Mouse (Mus musculus) layer of hippocampus, adult 2 months (tissue): ENCODE data around the gene Nmb. TPM values are rescaled to one million over a fixed set of nuclear protein-coding genes. Genes with fewer than 3 reads are reported as not detected.
"Not testable (repeated sequence)": the region's sequence is repeated elsewhere in the genome, so short reads cannot be mapped to it uniquely, and the experiment has no call there.

ENCODE experiments used
- DNase-seq, 2 experiments: peaks; one replicate each; pipeline ENCODE4 v3.0.0; 2022; ENCODE audit warnings: low spot score in 2 of 2
- H3K27ac ChIP-seq: fragments of 200-600 bp; 2 replicates; pipeline ENCODE4 v1.8.1; 2022
- H3K4me3 ChIP-seq: fragments of 200-600 bp; 2 replicates; pipeline ENCODE4 v1.8.1; 2022; ENCODE audit warnings: mild to moderate bottlenecking
- CTCF ChIP-seq: fragments of 200-600 bp; conservative IDR thresholded peaks from 2 replicates; pipeline ENCODE4 v1.8.1; 2022; ENCODE audit warnings: antibody characterized with exemption, mild to moderate bottlenecking, moderate library complexity
- long read RNA-seq, 2 experiments: library from polyadenylated mRNA; stranded (forward); transcript quantifications; one replicate each; pipeline ENCODE4 v2.0.0; 2021; ENCODE audit warnings: borderline mapping rate in 2 of 2
- total RNA-seq, 2 experiments: library from RNA; stranded (reverse); gene quantifications; 2 replicates each; pipeline ENCODE4 v1.2.3; 2021

The Nmb gene
- 10 to 100 TPM; 10.7 to 13.7 TPM for total RNA-seq
- long read RNA-seq, experiment 1, partial matches to known transcripts: 0 of 2 reads
- long read RNA-seq, experiment 1, other reads (novel, unspliced or antisense): 0 of 2 reads
- long read RNA-seq, experiment 2, partial matches to known transcripts: 1 of 4 reads
- long read RNA-seq, experiment 2, other reads (novel, unspliced or antisense): 0 of 4 reads

- peak; percentile 40 to 55 for DNase-seq
Measured at GRCm38 (mm10) chr7:80904921-80905515, at the start of gene Nmb. Gene Nmb, minus strand, starts transcription at chr7:80905076.

GRCm38 (mm10) chr7:80954251-80954650, 49.4 kb upstream of the Nmb start:
- Histone ChIP-seq H3K4me3 (no peak overlapping the region), H3K27ac (no peak overlapping the region)
- TF ChIP-seq CTCF: no peak
- DNase-seq: no peak

More at GRCm38 (mm10) chr7:80904921-80905515, at the start of gene Nmb:
- Histone ChIP-seq H3K27ac (peak within 1 kb of the TSS; percentile 72), H3K4me3 (peak within 1 kb of the TSS; percentile 55)
- no peak for TF ChIP-seq CTCF

- TF ChIP-seq CTCF: no peak
- H3K27ac ChIP-seq: no peak overlapping the region
- DNase-seq: no peak
- no peak overlapping the region for H3K4me3 ChIP-seq
Measured at GRCm38 (mm10) chr7:80952140-80952539, 47.3 kb upstream of the Nmb start.

- no peak overlapping the region for H3K4me3 ChIP-seq
- DNase-seq: no peak
- no peak for TF ChIP-seq CTCF
- no peak overlapping the region for H3K27ac ChIP-seq
Measured at GRCm38 (mm10) chr7:80951461-80951860, 46.6 kb upstream of the Nmb start.

GRCm38 (mm10) chr7:80947445-80948350, 42.8 kb upstream of the Nmb start, which contains the start of gene Sec11a:
Gene Sec11a, minus strand, starts transcription at chr7:80947780.
- Histone ChIP-seq H3K27ac (peak within 1 kb of the TSS; percentile 100), H3K4me3 (peak within 1 kb of the TSS; percentile 83)
- peak; percentile 25 for TF ChIP-seq CTCF
- peak; percentile 89 to 93 for DNase-seq

GRCm38 (mm10) chr7:80939808-80940207, 34.9 kb upstream of the Nmb start:
- Histone ChIP-seq H3K4me3 (no peak overlapping the region), H3K27ac (no peak overlapping the region)
- TF ChIP-seq CTCF: no peak
- no peak for DNase-seq

GRCm38 (mm10) chr7:80937304-80937666, 32.4 kb upstream of the Nmb start:
- not testable (repeated sequence) for H3K27ac ChIP-seq, DNase-seq, H3K4me3 ChIP-seq

- H3K4me3 ChIP-seq, DNase-seq, H3K27ac ChIP-seq: not testable (repeated sequence)
Measured at GRCm38 (mm10) chr7:80936617-80937303, 31.9 kb upstream of the Nmb start.

GRCm38 (mm10) chr7:80935834-80936233, 31.0 kb upstream of the Nmb start:
- Histone ChIP-seq H3K4me3 (no peak overlapping the region), H3K27ac (no peak overlapping the region)
- no peak for TF ChIP-seq CTCF
- no peak for DNase-seq

GRCm38 (mm10) chr7:80932777-80933176, 27.9 kb upstream of the Nmb start:
- TF ChIP-seq CTCF: no peak
- no peak for DNase-seq
- Histone ChIP-seq H3K4me3 (no peak overlapping the region), H3K27ac (no peak overlapping the region)

- H3K4me3 ChIP-seq: no peak overlapping the region
- peak in 1 of 2 experiments; percentile 10 for DNase-seq
- no peak for TF ChIP-seq CTCF
Measured at GRCm38 (mm10) chr7:80931618-80932207, 26.8 kb upstream of the Nmb start.

GRCm38 (mm10) chr7:80923165-80923564, 18.3 kb upstream of the Nmb start:
- no peak for TF ChIP-seq CTCF
- DNase-seq: no peak
- no peak overlapping the region for H3K27ac ChIP-seq
- no peak overlapping the region for H3K4me3 ChIP-seq

More at GRCm38 (mm10) chr7:80931618-80932207, 26.8 kb upstream of the Nmb start:
- 0 out of 2 replicates have a peak overlapping the region, but pooled peaks have one; percentile 28 for H3K27ac ChIP-seq
